Mouse (Mus musculus) left cerebral cortex, postnatal 14 days (tissue): ENCODE data around the gene Mcrip1. TPM values are rescaled to one million over a fixed set of nuclear protein-coding genes. Genes with fewer than 3 reads are reported as not detected.

Experiments
- DNase-seq, 2 experiments: peaks; one replicate each; pipeline ENCODE4 v3.0.0; 2021 to 2022; ENCODE audit warnings: low spot score in 2 of 2, mixed read lengths in 1 of 2
- intact Hi-C: fragments of 180-260 bp; cut with DNase I; formaldehyde crosslinking; loops from one replicate; pipeline ENCODE4 v1.15.1; 2025
- total RNA-seq, 2 experiments: library from RNA; stranded (reverse); gene quantifications; 2 replicates each; pipeline ENCODE4 v1.2.3; 2021

Mcrip1 gene
- total RNA-seq, 2 experiments from 2014 or later = 95.9 to 101 TPM

DNA sequence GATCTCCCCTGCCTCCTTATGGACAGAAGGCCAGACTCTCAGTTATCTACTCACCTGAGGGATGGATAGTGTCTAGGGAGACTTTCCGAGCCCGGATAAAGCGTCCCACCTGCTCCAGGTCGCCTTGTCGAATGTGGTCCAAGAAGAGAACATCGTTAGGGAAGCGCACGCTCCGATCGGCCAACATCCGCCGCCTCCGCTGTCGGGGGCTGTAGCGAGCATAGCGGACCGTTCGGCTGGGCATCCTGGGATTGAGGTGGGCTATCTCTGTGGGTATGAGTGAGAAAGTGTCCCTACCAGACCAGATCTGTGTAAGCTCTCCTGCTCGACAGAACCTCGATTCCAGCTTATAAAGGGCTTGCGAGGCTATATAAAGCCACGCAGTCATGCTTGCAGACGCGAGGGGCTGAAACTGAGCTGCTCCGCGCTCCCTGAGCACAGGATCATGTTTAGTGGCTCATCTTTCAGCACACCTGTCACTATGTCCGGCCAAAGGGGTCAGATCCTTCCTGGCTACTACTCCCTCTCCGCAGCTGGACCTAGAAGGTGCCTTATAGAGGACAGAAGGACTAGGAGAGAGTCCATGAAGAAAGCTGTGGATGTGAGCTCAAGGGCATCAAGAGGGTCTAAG, 1.4 kb upstream of the Mcrip1 start, which contains the start of gene Ppp1r27:
Ppp1r27 (minus strand) TSS at position 323 of the 631 bp plus-strand sequence.
- no peak for DNase-seq
- intact Hi-C loops = no loop called here

DNA sequence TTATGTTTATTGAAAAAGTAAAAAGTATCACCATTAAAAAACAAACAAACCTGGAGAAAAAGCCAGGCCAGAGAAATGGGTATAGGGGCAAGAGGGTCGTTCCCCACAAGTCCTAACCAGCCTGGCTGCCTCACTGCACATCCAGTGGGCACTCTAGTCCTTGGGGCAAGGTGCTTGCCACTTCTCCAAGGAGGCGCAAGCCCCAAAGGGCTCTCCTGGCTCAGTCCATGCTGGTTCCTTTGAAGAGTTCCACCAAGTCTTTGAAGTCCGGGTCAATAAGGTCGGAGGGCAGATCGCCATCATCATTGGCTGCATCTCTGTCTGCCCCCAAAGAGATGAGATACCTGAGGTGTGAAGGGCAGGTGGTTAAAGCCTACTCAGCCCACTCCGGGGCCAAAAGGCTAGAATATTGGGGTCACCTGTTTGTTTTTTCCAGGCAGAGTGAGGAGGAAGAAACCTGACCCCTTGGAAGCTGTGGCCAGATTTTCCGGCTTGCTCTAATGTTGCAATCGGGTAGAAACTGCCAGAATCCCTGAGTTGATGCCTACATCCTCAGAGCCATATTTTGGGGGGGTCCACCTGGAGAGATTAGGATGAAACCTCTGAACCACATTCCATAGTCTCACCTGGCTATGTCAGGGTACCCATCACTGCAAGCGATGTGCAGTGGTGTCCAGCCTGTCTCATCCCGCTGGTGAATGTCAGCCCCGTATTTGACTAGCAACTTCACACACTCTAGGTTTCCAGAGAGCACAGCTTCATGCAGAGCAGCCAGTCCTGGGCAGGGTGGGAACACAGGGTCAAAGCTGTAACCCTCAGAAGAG, 671 bp upstream of the Mcrip1 start:
- intact Hi-C loops = no loop called here
- DNase-seq = no peak

DNA sequence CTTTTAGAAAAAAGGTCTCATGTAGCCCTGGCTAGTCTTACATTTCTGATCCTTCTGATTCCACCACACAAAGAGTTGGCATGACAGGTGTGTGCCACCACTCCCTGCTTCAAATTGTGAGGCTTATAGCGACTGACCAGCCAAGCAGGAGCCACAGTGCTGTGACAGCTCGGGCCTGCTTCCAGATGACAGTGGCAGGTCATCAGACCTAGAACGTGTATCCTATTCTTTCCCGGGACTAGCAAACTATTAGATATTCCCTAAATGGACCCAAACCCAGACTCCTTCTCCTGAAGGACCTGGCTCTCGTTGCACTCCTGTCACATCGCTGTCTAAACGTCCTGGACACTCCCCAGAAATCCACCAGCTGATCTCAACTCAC, 750 bp downstream of the Mcrip1 start:
- DNase-seq = no peak
- intact Hi-C loops = no loop called here

DNA sequence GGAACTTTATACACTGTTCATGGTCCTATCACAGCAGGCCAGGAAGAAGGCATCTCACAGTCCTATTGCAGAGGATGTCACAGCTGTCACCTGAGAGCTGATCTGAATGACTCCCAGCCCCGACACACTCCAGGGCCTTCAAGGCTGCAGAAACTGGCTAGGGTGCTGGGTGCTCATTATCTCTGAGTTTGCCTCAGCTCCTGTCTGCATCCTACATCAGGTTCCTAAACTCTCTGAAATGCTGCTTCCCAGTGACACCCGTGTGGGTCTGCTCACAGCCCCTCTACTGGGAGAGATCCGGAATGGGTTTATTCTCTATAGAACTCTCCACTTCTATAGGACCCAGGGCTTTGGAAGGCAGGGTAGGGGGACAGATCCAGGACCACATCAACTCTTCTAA, 1.3 kb downstream of the Mcrip1 start:
- intact Hi-C loops = no loop called here
- no peak for DNase-seq

DNA sequence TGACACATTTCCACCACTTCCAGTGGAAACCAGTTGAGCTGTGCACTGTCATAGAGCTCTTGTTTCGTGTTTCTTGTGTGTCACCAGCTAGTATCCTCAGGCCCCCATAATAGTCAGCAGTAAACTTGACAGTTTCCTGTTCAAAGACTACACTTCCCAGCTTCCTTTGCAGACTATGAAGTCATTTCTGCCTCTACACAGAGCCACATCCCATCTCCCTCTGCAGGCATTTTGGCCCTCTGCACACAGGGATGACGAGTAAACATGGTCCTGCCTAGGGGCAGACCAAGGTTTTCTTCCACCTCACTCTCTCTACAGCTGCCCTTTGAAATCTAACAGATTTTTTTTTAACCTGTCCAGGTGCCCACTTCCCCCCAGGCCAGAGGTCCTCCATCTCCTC, 2.1 kb downstream of the Mcrip1 start:
- DNase-seq = peak in 1 of 2 experiments; percentile 25
- intact Hi-C loops = no loop called here

DNA sequence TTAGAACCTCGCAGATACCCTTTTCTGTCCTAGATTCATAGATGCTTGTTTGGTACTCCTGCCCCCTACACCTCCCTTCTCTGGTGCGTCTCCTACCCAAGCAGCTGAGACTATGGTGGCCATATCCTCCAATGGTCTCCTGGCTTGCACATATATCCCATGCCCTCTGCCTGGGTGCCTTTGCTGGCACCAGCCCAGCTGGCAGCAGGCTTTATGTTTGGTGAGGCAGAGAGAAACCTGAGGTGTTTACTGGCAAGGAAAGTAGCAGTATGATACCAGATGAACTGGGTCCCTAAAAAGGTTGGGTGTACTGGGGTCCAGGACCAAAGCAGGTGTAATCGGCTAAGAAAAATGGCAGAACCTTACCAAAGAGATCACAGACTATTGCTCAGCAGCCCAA, 3.6 kb downstream of the Mcrip1 start:
- no peak for DNase-seq
- intact Hi-C loops = no loop called here

DNA sequence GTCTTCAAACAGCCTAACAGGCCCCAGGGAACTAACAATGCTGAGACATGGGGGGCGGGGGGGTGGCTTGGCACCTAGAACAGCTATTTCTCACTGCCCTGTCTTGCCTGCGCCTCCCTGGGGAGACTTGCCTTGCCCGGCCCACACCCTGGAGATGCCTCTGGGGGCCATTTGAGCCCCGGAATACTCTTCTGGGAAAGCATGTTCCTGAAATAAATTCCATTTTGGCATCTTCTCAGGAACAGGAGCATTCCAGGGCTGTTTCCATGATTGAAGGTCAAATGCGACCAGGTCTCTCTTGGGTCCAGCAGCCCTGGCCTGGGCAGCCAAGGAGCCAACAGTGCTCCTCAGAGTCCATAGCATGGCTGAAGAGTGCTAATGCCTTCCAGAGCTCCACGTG, 7.2 kb downstream of the Mcrip1 start:
- intact Hi-C loops = no loop called here
- no peak for DNase-seq

DNA sequence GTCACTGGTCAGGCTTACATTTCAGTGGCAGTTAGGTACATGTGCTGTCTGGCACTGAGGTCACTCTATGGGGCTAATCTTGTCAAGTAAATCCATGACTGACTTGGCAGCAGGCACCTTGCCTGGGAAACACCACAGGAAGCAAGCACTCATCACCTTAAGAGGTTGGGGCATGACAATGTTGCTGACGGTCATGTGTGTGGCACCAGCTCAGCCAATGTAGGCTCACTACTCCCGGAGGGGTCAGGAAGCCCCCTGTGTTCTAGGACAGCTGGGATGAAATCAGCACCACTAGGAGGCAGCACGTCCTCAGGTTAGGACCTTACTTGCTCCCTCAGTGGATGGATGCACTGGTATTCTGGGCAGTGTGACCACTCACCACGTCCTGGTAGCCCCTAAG, 7.6 kb downstream of the Mcrip1 start:
- DNase-seq = no peak
- intact Hi-C loops = no loop called here

DNA sequence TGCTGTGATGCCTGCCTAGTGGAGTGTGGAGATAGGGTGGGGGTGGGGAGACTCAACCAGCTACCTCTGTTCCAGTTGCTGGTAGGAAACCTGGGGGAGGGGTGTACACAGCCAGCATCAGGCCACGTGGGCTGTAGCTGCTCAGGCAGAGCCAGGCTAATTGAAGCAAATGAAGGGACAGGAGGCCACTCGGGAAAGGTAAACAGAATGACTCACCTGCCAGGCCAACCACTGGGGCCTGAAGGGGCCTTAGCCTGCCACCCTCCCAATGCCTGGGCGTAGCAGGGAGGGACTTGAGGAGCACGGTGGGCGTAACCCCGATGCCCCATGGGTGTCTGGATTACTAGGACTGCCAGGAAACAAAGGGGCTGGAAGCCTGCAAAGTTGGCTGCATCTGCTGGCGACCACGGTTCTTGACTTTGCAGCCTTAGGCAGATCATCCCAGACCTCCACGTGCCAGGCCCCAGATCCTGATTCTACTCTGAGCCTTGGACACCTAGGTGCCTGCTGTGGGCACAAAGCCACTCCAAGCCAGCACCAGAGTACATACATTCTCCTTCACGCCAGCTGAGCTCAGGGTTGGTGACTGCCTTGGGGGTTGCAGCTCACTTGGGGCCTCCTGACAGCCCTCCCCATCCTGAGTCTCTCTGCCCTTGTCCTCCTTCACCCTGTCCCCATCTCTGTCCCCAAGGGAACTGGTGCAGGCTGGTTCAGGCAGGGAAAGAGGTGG, 10.1 kb downstream of the Mcrip1 start:
- intact Hi-C loops = no loop called here
- DNase-seq = no peak

DNA sequence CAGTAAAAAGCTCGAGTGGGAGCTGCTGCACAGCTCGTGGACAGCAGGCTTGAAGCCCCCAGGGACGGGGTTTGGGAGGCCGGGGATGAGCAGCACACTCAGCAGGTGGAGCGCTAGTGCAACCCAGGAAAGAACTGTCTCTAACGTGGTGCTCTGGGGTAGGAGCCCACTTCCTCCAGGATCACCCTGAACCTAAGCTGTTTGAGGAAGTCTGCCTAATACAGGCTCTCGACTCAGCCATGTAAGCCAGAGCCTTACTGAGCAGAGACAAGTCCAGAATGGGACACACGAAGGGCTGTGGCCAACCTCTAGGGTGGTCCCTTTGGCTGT, 10.6 kb downstream of the Mcrip1 start:
- DNase-seq = no peak
- intact Hi-C loops = no loop called here

DNA sequence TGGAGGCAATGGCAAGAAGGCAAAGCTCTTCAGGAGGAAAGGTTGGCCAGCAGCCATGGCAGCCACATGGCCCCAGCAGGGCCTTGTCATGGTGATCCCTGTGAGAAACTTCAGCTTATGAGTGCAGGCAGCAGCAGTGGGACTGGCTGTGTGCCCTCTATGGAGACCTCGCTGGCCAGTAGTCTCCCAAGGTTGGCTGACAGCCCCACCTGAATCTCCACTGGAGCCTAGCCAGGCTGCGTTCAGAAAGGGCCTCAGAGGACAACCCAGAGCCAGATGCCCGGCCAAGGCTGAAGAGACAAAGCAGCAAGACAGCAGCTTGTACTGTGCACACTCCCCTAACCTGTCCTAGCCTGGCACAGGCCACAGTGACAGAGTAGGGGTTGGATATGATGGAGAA, 11.0 kb downstream of the Mcrip1 start:
- intact Hi-C loops = no loop called here
- no peak for DNase-seq

DNA sequence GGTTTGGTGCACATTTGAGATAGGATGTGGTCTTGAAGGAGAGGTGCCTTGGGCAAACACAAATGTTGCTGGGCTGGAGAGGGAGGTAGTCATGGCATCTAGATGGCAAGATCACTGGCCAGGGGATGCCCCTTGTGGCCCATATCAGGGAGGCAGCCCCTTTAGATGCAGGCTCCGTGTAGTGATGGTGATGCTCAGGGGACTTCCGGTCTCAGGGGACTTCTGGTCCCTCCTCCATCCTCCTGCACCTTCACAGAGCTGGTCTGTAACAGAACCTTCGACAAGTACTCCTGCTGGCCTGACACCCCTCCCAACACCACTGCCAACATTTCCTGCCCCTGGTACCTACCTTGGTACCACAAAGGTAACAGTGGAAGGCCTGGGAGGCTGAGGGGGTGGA, 13.7 kb downstream of the Mcrip1 start:
- intact Hi-C loops = no loop called here
- DNase-seq = no peak

DNA sequence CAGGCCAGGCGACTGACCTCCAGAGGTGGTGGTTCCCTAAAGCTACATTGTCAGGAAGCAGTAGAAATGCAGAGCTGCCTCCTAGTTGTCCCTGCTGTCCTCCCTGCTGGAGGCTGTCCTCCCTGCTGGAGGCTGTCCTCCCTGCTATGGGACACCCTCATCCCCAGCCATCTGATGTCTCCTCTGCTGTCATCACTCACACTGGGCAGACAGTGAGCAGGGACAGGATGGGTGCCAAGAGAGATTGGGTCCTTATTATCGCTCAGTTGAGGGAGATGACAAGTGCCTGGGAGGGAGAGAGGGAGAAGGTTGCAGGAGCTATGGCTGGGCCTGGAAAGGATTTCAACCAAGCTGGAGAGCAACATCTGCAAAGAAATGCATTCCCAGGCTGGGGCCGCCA, 14.4 kb downstream of the Mcrip1 start:
- DNase-seq = no peak
- intact Hi-C loops = no loop called here

DNA sequence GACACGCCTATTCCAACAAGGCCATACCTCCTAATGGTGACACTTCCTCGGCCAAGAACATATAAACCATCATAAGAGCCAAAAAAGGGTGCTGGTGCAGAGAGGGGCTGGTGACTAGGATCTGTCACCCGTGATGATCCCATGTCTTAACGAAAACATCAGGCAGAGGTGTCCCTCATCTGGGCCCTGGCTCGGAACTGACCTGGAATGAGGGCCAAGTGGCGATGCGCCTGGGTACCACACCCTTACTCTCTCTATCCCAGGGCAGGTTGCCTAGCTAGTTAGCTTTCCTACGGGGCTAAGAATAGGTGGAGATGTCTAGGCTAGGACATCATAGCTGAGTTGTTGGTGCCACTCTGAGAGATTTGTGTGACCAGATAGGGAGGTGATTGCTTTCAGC, 15.4 kb downstream of the Mcrip1 start:
- DNase-seq = no peak
- intact Hi-C loops = no loop called here

DNA sequence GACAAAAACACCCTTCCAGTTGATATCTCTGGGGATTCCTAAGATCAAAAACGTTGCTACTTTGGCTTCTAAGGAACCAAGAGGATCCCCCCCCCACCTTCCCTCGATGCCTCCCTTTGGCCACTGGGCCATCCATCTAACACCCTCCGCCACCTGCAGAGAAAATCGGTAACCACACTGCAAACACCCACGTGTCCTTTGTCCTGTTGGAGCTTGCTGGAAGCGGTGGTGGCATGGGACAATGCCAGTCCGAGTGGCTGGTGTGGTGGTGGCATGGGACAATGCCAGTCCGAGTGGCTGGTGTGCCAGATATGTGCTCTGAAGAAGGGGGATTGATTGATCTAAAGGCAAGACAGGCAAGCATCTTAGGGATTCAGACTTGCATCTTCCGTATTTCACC, 17.9 kb downstream of the Mcrip1 start:
- DNase-seq = no peak
- intact Hi-C loops = no loop called here

DNA sequence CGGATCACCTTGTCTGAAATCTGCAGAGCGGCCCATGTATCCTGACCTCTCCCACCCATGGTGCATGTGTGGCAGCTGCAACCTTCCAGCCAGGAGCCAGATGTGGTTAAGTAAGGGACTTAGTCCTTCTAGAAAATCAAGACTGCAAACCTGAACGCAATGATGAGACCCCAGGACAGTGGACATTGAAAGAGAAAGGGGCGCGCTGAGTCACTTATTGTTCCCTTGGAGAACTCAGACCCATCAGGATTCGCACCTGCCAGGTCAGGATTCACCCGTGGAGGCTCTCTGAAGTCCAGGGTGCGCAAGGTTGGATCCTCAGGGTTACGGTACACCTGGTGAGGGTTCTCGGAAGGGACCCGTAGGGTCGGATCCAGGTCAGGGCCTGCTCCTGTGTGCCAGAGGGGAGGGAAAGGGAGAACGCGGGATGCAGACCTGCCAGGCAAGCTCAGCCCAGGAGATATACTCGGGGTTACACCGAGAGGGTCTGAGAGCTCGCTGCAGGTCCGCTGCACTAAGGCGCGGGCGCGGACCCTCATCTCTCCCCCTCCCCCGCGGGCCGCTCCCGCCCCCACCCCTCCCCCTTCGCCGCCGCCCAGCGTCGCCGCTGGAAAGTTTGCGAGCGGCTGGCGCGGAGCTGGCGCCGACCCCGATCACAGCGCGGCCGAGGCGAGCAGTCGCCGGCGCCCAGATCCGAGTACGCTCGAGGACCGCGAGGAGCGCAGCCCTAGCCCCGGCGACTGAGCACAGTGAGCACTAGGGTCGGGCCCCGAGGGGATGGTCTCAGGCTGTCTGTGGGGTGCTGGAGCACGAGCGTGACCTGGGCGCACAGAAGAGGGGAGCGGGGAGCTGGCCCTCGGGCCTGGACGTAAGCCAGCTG, 19.2 kb downstream of the Mcrip1 start, which contains the start of gene Gcgr:
Gcgr (plus strand) TSS at position 615 of the 880 bp plus-strand sequence.
- DNase-seq = no peak

DNA sequence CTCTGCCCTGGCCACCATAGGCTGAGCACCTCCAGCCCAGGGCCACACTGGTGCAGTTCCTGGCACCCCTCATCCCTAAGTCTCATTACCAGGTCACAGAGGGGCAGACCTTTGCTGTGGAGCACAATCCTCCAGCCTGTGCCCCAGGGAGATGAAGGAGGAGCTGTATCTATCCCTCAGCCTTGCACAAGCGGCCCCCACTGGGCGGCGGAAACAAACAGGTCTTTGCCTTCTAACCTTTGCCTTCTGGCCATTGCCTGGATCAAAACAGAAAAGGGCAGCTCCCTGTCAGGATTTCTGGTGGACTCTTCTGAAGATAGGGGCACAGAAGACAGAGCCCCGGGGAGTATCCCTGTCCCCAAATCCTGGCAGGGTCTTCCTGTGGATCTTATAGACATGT, 20.6 kb downstream of the Mcrip1 start:
- intact Hi-C loops = no loop called here
- no peak for DNase-seq

More for the DNA sequence above, 19.2 kb downstream of the Mcrip1 start, which contains the start of gene Gcgr:
- intact Hi-C loops = no loop called here

DNA sequence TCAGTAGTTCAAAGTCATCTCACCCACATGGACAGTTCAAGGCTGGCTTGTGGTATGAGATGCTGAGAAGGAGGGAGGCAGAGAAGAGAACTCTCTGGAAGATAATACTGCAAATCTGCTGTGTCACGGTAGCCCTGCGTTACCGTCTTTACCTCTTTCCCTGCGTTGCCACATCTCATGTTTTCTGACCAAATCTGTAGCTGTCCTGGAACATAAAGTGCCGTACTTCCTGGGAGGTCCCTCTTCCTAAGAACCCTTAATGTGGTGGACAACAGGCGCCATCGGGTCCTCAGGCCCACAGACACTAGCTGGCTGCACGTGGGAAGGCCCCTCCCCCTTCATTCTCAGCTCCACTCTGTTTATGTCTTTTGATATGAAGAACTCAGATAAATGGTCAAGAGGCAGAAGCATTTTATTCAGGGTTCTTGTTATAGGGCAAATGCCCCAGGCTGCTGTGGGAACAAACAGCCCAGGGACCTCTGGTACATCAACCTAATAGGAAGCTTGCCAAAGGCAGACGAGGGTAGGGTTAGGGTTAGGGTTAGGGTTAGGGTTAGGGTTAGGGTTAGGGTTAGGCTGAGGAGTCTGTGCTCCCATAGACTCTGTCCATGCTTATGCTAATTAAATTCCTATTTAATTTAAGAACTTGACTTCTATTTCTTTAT, 21.7 kb downstream of the Mcrip1 start:
- intact Hi-C loops = no loop called here
- DNase-seq = no peak

DNA sequence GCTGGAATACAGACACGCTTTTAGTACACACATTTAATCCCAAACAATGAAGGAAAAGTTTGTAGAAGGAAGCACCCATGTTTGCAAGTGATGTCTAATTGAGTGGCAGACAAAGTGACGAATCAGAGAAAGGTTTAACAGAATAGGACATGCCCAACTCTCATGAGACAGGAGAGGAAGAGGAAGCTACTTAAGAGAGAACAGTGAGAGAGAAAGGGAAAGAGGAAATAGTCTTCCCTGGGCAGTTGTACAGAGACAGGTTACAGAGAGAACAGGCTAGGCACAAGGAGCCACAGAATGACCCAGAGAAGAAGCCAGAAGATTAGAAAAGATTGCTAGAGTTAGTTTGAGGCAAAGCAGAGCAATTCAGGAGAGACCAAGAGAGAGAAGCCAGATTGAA, 23.6 kb downstream of the Mcrip1 start:
- intact Hi-C loops = no loop called here
- DNase-seq = no peak
